Mouse (Mus musculus) lung, postnatal 25 days (tissue): ENCODE measurements around the gene Vasn.

Source experiments
- DNase-seq: peaks from one replicate; pipeline ENCODE4 v3.0.0; 2022; ENCODE audit warnings: low spot score

Gene Vasn

GRCm38 (mm10) chr16:4643670-4644419 is 4.1 kb downstream of the Vasn start:
- peak; percentile 88 for DNase-seq

DNA sequence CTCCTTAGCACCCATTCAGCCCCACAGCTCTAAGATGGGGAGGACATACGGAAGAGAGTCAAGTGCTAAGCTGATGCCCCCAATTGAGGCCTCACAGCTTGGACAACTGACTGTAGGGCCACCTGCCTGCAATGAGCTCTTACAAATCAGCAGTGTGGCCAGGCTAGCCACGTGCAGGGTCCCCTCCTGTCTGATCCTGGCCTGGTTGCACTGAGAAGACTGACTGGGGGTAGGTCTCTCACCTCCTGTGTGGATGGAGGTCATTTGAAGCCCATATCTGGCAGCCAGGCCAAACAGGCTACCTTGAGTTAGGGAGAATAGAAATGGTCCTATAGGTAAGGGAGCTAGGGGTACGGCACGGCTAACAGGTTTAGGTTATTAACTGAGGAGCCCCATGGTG is 6.1 kb downstream of the Vasn start:
- no peak for DNase-seq

- no peak for DNase-seq
Measured at GRCm38 (mm10) chr16:4646831-4647230, 7.1 kb downstream of the Vasn start.

GRCm38 (mm10) chr16:4647651-4648141 is 8.0 kb downstream of the Vasn start:
- no peak for DNase-seq

DNA sequence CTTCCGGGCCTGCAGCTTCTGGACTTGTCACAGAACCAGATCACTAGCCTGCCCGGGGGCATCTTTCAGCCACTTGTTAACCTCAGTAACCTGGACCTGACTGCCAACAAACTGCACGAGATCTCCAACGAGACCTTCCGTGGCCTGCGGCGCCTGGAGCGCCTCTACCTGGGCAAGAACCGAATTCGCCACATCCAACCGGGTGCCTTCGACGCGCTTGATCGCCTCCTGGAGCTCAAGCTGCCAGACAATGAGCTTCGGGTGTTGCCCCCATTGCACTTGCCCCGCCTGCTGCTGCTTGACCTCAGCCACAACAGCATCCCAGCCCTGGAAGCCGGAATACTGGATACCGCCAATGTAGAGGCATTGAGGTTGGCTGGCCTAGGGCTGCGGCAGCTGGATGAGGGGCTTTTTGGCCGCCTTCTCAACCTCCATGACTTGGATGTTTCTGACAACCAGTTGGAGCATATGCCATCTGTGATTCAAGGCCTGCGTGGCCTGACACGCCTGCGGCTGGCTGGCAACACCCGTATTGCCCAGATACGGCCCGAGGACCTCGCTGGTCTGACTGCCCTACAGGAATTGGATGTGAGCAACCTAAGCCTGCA is 8.8 kb downstream of the Vasn start:
- DNase-seq = no peak

- no peak for DNase-seq
Measured at GRCm38 (mm10) chr16:4649211-4649610, 9.5 kb downstream of the Vasn start.

GRCm38 (mm10) chr16:4649692-4650091 is 10.0 kb downstream of the Vasn start:
- DNase-seq = no peak

GRCm38 (mm10) chr16:4650161-4650560 is 10.4 kb downstream of the Vasn start:
- no peak for DNase-seq

GRCm38 (mm10) chr16:4651081-4651480 is 11.3 kb downstream of the Vasn start:
- no peak for DNase-seq

DNA sequence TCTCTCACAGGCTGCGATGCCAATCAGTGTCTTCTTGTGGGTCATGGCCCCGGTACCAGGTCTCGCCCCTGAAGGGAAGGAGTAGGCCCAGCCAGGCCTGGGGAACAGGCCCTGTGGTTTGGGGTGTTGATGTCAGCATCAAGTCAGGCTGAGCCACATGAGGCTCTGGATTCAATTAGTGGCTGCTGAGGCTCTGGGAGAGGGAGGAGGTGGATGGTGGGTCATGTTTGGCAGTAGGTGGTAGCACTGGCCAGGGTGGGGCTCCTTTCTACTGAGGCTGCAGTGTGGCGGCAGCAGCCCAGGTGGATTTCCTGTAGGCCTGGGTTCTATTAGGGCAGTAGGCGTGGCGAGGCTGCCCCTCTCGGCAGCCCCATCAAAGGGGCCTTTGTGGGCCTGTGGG is 11.9 kb downstream of the Vasn start:
- no peak for DNase-seq

- peak; percentile 55 for DNase-seq
Measured at GRCm38 (mm10) chr16:4652707-4653416, 13.1 kb downstream of the Vasn start.

DNA sequence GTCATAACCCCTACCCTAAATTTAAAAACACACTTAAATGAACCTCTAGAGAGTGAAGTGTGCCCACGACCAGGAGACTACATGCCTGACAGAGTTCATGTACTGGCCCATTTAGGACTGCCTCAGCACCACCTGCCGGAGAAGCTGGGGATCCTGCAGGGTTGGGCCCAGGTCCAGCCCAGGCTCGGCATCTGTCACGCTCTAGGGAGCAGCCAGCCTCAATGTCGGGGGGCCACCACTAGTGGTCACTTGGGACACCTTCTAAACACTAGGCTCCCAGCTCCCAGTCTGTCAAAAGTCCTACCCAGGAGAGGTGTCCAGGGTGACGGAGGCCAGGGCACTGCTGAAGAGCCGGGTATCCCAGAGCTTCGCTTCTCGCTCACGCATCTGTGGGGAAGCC is 15.0 kb downstream of the Vasn start:
- no peak for DNase-seq

- DNase-seq = peak; percentile 50
Measured at GRCm38 (mm10) chr16:4655251-4655734, 15.6 kb downstream of the Vasn start.

DNA sequence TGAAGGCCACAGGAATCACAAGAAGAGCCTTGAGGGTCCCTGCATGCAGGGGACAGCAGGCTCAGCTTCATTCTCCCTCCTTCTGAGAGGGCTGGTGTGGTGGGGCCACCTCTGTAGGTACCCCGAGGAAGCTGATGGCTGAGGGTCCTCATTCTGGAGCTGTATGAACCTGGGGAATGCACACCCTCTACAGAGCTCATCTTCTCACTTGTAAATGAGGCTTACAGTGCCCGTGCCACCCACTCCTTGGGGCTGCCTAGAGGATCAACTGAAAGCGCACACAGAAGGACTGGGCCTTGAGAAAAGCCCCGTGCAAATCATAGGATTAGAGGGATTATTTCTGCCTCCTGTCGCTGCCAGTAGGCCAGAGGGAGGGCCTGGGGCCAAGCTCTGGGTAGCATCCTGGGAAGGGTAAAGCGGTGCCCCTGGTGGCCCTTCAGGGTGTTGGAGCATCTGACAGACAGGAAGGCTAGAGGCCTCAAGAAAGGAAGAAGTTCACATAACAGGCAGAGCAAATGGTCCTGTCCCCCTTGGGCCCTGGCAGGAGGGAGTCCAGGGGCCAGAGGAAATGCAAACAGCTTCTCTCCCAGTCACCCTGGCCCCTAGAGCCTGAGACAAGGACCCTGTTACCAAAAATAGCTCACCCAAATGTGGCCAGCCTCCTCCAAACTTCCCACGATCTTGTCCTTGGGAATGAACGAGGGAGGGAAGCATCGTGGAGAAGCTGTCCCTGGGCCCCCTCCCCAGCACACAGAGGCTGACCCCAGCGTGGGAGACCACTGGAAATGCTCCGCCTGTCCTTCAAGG is 16.2 kb downstream of the Vasn start:
- DNase-seq = no peak

- DNase-seq = no peak
Measured at GRCm38 (mm10) chr16:4656571-4657081, 16.9 kb downstream of the Vasn start.

DNA sequence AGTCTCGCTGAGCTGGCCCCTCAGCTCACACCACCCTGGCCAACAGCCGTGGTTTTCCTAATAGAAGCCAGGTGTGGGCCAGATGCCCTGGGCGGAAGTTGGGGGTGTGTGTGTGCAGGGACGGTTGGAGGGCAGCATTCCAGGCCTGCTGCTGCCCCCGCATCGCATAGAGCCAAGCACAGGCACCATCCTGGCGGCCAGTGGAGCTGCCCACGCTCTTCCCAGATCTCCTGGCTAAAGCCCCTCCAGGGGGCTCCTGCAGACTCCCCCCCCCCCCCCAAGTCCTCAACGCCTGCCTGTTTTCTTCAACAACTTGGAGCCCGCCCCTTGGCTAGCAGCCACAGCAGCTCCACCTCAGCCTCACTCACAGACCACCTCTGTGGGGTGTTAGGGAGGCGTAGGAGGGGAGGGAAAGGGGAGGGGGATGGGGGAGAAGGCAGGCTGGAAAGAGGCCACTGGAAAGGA is 19.1 kb downstream of the Vasn start:
- DNase-seq = no peak

DNA sequence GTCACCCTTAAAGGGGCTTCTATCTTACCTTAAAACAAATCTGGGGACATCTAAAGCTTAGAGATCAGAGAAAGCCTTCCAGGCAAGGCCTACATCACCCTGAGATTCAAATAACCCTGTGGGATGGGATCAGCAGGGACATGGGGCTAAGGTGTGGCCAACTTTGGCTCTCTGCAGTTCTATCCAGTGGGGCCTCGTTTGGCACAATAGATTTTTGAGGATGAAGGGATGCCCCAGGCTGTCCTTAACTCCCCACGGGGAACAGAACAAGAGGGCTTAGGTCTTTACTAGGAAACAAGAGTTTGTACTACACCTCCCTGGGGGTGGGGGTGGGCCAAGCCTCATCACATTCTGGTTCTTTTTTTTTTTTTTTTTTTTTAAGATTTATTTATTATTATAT is 19.6 kb downstream of the Vasn start:
- no peak for DNase-seq

DNA sequence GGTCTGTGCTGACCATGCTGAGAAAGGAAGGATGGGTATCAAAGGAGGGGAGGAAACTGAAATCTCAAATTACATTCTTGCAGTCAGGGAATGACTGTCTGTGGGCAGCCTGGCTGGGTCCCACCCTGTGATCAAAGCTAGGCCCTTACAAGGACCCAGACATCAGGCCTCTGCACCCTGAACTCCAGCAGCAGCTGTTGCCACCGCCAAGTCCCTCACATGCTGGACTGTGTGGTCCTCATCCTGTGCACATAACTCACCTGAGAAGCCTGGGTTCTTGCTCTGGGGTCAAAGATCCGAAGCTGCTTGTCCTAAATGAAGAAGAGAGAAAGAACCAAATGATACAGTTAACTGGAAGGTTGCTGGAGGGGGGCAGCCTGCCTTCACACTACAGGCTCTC is 21.9 kb downstream of the Vasn start:
- DNase-seq = no peak

DNA sequence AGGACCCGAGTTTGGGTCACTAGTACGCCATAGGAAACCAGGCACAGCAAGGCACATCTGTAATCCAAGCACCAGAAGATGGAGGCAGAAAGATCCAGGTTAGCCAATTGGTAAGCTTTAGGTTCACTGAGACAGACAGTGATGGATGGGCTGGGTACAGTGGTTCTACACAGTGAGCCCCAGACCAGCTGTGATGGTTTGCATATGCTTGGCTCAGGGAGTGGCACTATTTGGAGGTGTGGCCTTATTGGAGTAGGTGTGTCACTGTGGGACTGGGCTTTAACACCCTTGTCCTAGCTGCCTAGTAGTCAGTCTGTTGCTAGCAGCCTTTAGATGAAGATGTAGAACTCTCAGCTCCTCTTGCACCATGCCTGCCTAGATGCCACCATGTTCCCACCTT is 24.1 kb downstream of the Vasn start:
- DNase-seq = no peak

DNA sequence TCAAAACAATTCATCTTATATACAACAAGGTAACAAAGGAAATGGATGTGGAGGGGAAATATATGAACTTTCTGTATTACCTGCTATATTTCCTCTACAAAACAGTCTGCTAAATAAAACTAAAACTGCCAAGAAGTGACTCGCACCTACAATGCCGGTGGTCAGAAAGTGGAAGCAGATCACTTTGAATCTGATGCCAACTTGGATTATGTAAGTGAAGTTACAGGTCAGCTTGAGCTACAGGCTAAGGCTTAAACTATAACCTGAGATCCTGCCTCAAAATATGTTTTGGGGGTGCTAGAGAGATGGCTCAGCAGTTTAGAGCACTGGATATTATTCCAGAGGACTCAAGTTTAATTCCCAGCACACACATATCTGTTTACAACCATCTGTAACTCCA is 26.0 kb downstream of the Vasn start:
- no peak for DNase-seq

DNA sequence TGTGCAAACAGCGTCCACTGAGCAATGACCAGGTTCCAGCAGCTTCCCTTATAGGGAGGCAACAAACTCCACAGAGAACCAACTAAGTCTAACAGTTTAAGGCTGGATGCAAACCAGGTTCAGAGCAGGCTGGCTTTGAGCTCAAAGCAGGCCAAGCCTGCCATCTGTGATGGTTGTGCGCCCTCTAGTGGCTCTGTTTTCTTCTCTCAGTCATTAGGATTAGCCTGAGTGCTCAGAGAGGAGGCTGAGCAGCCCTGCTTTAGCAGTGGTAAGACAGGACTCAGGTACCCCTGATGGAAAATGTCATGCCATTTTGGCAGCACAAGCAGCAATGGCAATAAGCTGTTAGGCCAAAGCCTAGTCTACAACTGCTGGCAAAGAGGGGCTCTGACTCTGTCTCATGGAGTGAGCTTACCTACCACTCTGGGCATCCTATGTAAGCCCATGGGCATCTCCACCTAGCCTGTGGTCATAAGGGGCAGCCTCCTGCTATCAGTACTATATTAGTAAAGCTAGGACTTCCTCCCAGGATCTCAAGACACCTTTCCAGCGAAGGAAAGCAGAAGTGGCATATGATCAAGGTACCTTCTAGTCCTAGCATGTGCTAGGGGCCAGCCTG is 27.6 kb downstream of the Vasn start:
- DNase-seq = peak; percentile 88
